Mouse (Mus musculus) heart, postnatal 10 days (tissue): ENCODE results near the gene Rasl11b. TPM values are rescaled to one million over a fixed set of nuclear protein-coding genes. Genes with fewer than 3 reads are reported as not detected.

Experiments
- DNase-seq, 2 experiments: peaks; one replicate each; pipeline ENCODE4 v3.0.0; 2021
- intact Hi-C: fragments of 180-260 bp; cut with DNase I; formaldehyde crosslinking; loops from one replicate; pipeline ENCODE4 v1.15.1; 2025
- total RNA-seq, 2 experiments: library from RNA; stranded (reverse); gene quantifications; 2 replicates each; pipeline ENCODE4 v1.2.3; 2021

Gene Rasl11b
- total RNA-seq, 2 experiments from 2014 or later: 46.0 to 59.9 TPM

DNA sequence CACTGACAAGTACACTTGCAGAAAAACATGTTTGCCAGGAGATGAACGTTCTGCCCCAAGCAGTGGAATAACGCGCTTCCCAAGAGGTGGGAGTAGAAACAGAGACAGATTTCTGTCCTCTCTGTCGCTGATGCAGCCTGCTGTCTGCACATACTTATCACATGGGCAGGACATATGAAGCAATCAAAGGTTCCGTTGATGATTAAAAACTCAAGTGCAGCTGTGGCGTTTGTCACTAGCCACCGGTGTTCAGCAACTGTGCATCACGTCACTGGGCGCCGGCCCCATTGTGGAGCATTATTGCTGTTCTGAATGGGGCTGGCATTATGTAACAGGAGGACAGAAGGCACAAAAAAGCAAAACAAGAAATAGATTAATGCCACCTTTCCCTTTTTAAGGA is 12.0 kb upstream of the Rasl11b start:
- intact Hi-C loops: loop anchor here (2.0 kb wide), 1 partner anchor 20 kb away; no protein-coding TSS in a partner anchor
- peak in 1 of 2 experiments; percentile 39 for DNase-seq

DNA sequence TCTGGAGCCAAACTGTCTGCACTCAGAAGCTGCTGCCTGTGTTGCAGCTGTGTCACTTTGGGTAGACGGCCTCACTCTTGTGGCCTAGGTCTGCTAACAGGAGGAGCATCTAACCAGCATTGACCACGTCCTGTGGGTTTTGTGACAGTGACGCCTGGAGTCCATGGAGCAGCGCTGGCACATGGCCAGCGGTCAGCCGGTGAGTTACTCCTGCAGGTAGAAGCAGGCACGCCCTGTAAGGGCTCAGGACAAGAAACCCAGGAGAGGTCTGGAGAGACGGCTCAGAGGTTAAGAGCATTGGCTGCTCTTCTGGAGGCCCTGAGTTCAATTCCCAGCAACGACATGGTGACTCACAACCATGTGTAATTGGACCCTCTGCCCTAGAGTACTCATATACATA is 10.5 kb upstream of the Rasl11b start:
- no peak for DNase-seq
- intact Hi-C loops: no loop called here

GRCm38 (mm10) chr5:74188076-74188475 is 7.0 kb upstream of the Rasl11b start:
- DNase-seq: no peak
- intact Hi-C loops: no loop called here

- DNase-seq: no peak
- intact Hi-C loops: no loop called here
Observed at GRCm38 (mm10) chr5:74188886-74189285, 6.2 kb upstream of the Rasl11b start.

- intact Hi-C loops: loop anchor here (10.0 kb wide), 2 partner anchors 335 to 505 kb away; no protein-coding TSS in a partner anchor
- DNase-seq: no peak
Observed at GRCm38 (mm10) chr5:74189484-74190160, 5.5 kb upstream of the Rasl11b start.

DNA sequence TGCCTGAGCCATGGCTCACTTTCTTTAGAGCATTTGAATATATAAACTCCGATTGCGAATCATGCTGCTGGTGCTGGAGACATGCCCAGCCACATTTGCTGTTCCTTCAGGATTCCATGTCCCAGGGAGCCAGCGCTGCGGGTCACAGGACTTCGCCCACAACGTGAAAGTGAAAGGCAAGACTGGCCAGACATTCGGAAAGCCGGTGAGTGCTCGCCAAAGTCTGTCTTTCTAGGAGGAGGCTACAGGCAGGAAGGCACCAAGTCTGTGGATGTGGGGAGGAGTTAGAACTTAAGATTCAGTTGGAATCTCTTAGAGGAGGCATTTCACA is 5.0 kb upstream of the Rasl11b start:
- DNase-seq: peak; percentile 53 to 62
- intact Hi-C loops: loop anchor here (10.0 kb wide), 2 partner anchors 335 to 505 kb away; no protein-coding TSS in a partner anchor

- intact Hi-C loops: loop anchor here (10.0 kb wide), 2 partner anchors 336 to 506 kb away; no protein-coding TSS in a partner anchor
- DNase-seq: no peak
Observed at GRCm38 (mm10) chr5:74190911-74191310, 4.2 kb upstream of the Rasl11b start.

GRCm38 (mm10) chr5:74193008-74193407 is 2.1 kb upstream of the Rasl11b start:
- no peak for DNase-seq
- intact Hi-C loops: loop anchor here (2.0 to 10.0 kb wide), 3 partner anchors 34 to 508 kb away; no protein-coding TSS in a partner anchor

GRCm38 (mm10) chr5:74193626-74194025 is 1.5 kb upstream of the Rasl11b start:
- intact Hi-C loops: loop anchor here (2.0 to 10.0 kb wide), 3 partner anchors 35 to 509 kb away; no protein-coding TSS in a partner anchor
- no peak for DNase-seq

GRCm38 (mm10) chr5:74194027-74194840 is 852 bp upstream of the Rasl11b start:
- DNase-seq: no peak
- intact Hi-C loops: loop anchor here (10.0 kb wide), 2 partner anchors 339 to 509 kb away; no protein-coding TSS in a partner anchor

- peak in 1 of 2 experiments; percentile 44 for DNase-seq
- intact Hi-C loops: loop anchor here (2.0 to 10.0 kb wide), 5 partner anchors 48 to 511 kb away; no protein-coding TSS in a partner anchor
Observed at GRCm38 (mm10) chr5:74195614-74196306, 674 bp downstream of the Rasl11b start.

DNA sequence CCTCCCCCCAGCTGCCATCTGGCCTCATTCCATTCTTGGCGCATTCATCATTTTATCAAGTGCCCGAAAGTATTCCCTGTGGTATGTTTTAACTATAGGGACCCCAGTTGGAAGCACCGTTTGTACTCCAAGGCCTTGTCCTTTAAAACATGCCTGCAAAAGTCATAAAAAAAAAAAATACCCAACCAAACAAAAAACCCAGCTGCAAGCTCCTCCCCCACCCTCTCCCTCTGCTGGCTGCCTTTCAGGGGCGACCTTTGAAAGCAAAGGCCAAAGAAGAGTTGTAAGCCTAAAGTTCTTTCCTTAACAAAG is 1.2 kb downstream of the Rasl11b start:
- intact Hi-C loops: loop anchor here (2.0 to 10.0 kb wide), 5 partner anchors 49 to 511 kb away; no protein-coding TSS in a partner anchor
- peak; percentile 60 to 63 for DNase-seq

GRCm38 (mm10) chr5:74197541-74198330 is 2.6 kb downstream of the Rasl11b start:
- intact Hi-C loops: loop anchor here (2.0 to 10.0 kb wide), 6 partner anchors 50 to 513 kb away; no protein-coding TSS in a partner anchor
- peak; percentile 59 to 60 for DNase-seq

DNA sequence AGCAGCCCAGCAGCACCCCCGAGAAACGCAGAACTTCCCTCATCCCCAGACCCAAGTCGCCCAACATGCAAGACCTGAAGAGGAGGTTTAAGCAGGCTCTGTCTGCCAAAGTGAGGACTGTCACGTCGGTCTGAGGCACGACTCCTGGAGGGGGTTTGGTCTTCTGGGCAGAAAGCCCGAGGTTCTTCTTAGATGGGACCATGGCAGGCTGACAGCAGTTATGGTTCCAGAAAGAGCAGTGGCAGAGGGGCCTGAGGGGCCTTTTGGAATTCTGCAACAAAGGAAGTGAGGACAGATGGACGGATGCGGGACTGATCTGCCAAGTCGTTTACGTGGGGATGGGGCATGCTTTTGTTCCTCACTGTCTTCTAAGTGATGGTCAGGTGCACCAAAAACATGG is 3.4 kb downstream of the Rasl11b start:
- intact Hi-C loops: loop anchor here (2.0 to 10.0 kb wide), 5 partner anchors 51 to 514 kb away; no protein-coding TSS in a partner anchor
- peak in 1 of 2 experiments; percentile 38 for DNase-seq

- DNase-seq: peak in 1 of 2 experiments; percentile 38
- intact Hi-C loops: loop anchor here (2.0 to 10.0 kb wide), 5 partner anchors 52 to 515 kb away; no protein-coding TSS in a partner anchor
Observed at GRCm38 (mm10) chr5:74199793-74200192, 4.7 kb downstream of the Rasl11b start.

- DNase-seq: peak in 1 of 2 experiments; percentile 40
- intact Hi-C loops: no loop called here
Observed at GRCm38 (mm10) chr5:74200481-74200880, 5.4 kb downstream of the Rasl11b start.

- DNase-seq: no peak
- intact Hi-C loops: no loop called here
Observed at GRCm38 (mm10) chr5:74201570-74202357, 6.7 kb downstream of the Rasl11b start.

GRCm38 (mm10) chr5:74202515-74202914 is 7.4 kb downstream of the Rasl11b start:
- DNase-seq: no peak
- intact Hi-C loops: no loop called here

DNA sequence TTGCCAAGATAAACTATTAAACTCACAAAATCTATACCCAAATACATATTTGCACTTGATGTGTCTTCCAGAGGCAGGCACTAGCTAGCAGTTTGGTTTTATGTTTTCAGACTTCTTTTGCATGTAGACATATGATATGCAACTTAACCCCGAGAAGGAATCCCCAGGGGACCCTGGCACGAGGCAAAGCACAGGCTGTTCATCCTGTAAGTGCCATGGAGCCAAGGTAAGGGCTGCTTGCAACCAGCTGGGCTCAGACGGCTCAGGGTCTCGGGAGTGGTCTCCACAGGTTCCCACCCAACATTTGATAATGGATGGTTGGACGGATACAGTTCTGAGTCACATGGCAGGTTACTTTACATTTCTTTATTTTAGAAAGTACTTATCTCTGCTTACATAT is 9.4 kb downstream of the Rasl11b start:
- no peak for DNase-seq
- intact Hi-C loops: no loop called here
